Mouse (Mus musculus) granulocyte monocyte progenitor cell, adult 5-6 weeks (primary cell): Measurements from ENCODE around the gene Eif3i. TPM values are rescaled to one million over a fixed set of nuclear protein-coding genes. Genes with fewer than 3 reads are reported as not detected.
"Not testable (repeated sequence)": the region's sequence is repeated elsewhere in the genome, so short reads cannot be mapped to it uniquely, and the experiment has no call there.

Experiments used
- ATAC-seq: replicated peaks from 2 replicates; pipeline ENCODE4 v1.8.0; 2016; ENCODE audit warnings: mild to moderate bottlenecking, moderate TSS enrichment, inconsistent platforms; ENCODE audit not compliant: poor library complexity, severe bottlenecking
- total RNA-seq, 2 experiments: library from RNA; stranded (forward) in 1 of 2; stranded (reverse) in 1 of 2; fragments of 200-712, 200-1000 nt in 1 of 2; fragments of >200 nt in 1 of 2; fragmentation: Nextera tagmentation in 1 of 2; gene quantifications; 2 replicates each; pipeline ENCODE4 v1.2.3; 2014 to 2017

Eif3i gene
- total RNA-seq, 2 experiments from 2014 or later = 257 to 335 TPM

GRCm38 (mm10) chr4:129577688-129578087 lies 22.8 kb downstream of the Eif3i start:
- no peak for ATAC-seq

- ATAC-seq = peak; percentile 60
Observed at GRCm38 (mm10) chr4:129576863-129577491, 23.5 kb downstream of the Eif3i start.

- ATAC-seq = peak; percentile 77
Observed at GRCm38 (mm10) chr4:129575171-129575844, 25.1 kb downstream of the Eif3i start.

- no peak for ATAC-seq
Observed at GRCm38 (mm10) chr4:129573430-129573829, 27.0 kb downstream of the Eif3i start, which contains the start of gene Lck. Gene Lck, minus strand, starts transcription at chr4:129573641.

- no peak for ATAC-seq
Observed at GRCm38 (mm10) chr4:129573093-129573370, 27.4 kb downstream of the Eif3i start.

- no peak for ATAC-seq
Observed at GRCm38 (mm10) chr4:129572236-129573092, 28.0 kb downstream of the Eif3i start.

GRCm38 (mm10) chr4:129571551-129572084 lies 28.8 kb downstream of the Eif3i start:
- ATAC-seq = no peak

DNA sequence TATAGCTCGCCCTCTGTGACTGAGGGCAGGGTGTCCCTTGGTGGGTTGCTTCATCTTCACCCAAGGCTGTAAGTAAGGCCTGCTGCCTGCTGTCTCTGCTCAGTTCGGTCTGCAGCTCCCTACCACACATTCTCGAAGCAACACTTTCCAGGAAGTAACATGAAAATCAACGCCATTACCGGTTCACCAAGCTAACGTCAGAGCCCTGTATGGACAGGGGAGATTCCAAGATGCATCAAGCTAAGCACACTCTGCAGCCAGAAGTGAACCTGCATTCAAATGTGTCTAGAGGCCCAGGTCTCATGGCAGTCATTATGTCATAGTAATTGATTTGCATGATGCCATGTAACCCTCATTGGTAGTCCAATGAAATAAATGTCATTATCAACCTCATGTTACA lies 30.4 kb downstream of the Eif3i start:
- ATAC-seq = no peak

- no peak for ATAC-seq
Observed at GRCm38 (mm10) chr4:129568366-129568765, 32.1 kb downstream of the Eif3i start.

GRCm38 (mm10) chr4:129565139-129565538 lies 35.3 kb downstream of the Eif3i start:
- ATAC-seq = no peak

- no peak for ATAC-seq
Observed at GRCm38 (mm10) chr4:129563718-129564117, 36.7 kb downstream of the Eif3i start.

GRCm38 (mm10) chr4:129561184-129561583 lies 39.3 kb downstream of the Eif3i start:
- no peak for ATAC-seq

GRCm38 (mm10) chr4:129558321-129558955 lies 42.0 kb downstream of the Eif3i start:
- ATAC-seq = no peak

GRCm38 (mm10) chr4:129557256-129557808 lies 43.1 kb downstream of the Eif3i start:
- no peak for ATAC-seq

GRCm38 (mm10) chr4:129556532-129557223 lies 43.8 kb downstream of the Eif3i start:
- ATAC-seq = peak; percentile 90

DNA sequence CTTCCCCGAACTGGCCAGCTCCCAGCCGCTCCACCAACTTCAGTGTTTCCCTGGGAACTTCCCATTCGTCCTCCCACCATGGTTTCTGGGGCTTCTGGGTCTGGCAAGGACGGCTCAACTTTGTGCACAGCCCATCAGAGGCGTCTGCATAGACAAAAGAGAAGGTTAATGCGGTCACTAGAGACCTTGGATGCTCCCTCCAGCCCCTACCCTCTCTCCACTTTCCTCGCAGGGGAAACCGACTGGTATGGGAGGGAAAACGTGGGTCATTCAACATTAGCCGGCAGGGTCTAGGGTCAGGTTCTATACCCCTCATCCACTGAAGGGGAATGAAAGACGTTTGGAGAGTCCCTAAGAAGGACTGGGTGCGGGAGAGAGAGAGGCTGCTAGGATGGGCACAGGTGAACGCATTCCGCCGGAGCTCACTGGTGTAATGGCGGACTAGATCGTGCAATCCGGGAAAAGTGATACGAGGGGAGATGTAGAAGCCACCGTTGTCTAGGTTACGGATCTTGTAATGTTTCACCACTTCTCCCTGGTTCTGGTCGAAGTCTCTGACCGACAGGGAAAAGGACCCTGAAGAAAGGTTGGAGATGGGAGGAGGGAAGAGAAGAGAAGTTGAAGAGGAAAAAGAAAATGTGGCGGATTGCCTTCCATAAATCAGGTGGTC lies 44.5 kb downstream of the Eif3i start:
- peak; percentile 36 for ATAC-seq

GRCm38 (mm10) chr4:129555421-129555861 lies 45.0 kb downstream of the Eif3i start:
- ATAC-seq = peak; percentile 56

GRCm38 (mm10) chr4:129554512-129554911 lies 45.9 kb downstream of the Eif3i start:
- ATAC-seq = not testable (repeated sequence)

- no peak for ATAC-seq
Observed at GRCm38 (mm10) chr4:129550295-129550694, 50.2 kb downstream of the Eif3i start.
